Mouse (Mus musculus) ES-Bruce4 (cell line): Measurements from ENCODE around the gene Vamp5.

Source experiments
- EP300 ChIP-seq: IDR thresholded peaks from 2 replicates; pipeline ENCODE4 v1.6.1; 2011; ENCODE audit warnings: low read depth, low read length; ENCODE audit not compliant: insufficient read depth
- POLR2A ChIP-seq: IDR thresholded peaks from one replicate; pipeline ENCODE4 v1.8.1; 2011; ENCODE audit warnings: low read length; ENCODE audit not compliant: insufficient read depth

GRCm38 (mm10) chr6:72326274-72326673, 54.0 kb downstream of the Vamp5 start:
- no peak for TF ChIP-seq EP300
- no peak for TF ChIP-seq POLR2A
